Mouse (Mus musculus) liver, embryonic 15.5 days (tissue): ENCODE data around the gene Gpn1. TPM values are rescaled to one million over a fixed set of nuclear protein-coding genes. Genes with fewer than 3 reads are reported as not detected.

Experiments used
- ATAC-seq: fragments of 200-750 bp; cut with Nextera tagmentation; 2 replicates; pipeline ENCODE4 v1.8.0; 2017; ENCODE audit warnings: moderate number of reproducible peaks, mild to moderate bottlenecking, moderate library complexity; ENCODE audit not compliant: insufficient read depth
- H3K27ac ChIP-seq: fragments of 300-500 bp; sonication (generic); replicated peaks from 2 replicates; pipeline ENCODE4 v1.5.1; 2015; ENCODE audit warnings: mild to moderate bottlenecking, inconsistent platforms
- H3K27me3 ChIP-seq: fragments of 300-500 bp; sonication (generic); 2 replicates; pipeline ENCODE4 v1.6.1; 2015; ENCODE audit warnings: mild to moderate bottlenecking, inconsistent platforms
- H3K36me3 ChIP-seq: fragments of 300-500 bp; sonication (generic); replicated peaks from 2 replicates; pipeline ENCODE4 v1.6.1; 2015; ENCODE audit warnings: moderate library complexity, mild to moderate bottlenecking, inconsistent platforms
- H3K4me1 ChIP-seq: fragments of 300-500 bp; sonication (generic); replicated peaks from 2 replicates; pipeline ENCODE4 v1.6.1; 2015; ENCODE audit warnings: inconsistent platforms
- H3K4me2 ChIP-seq: fragments of 300-500 bp; sonication (generic); 2 replicates; pipeline ENCODE4 v1.6.1; 2015; ENCODE audit warnings: moderate library complexity, mild to moderate bottlenecking, inconsistent platforms
- H3K4me3 ChIP-seq: fragments of 300-500 bp; sonication (generic); replicated peaks from 2 replicates; pipeline ENCODE4 v1.5.1; 2015; ENCODE audit warnings: mild to moderate bottlenecking, inconsistent platforms
- H3K9ac ChIP-seq: fragments of 300-500 bp; sonication (generic); 2 replicates; pipeline ENCODE4 v1.6.1; 2015; ENCODE audit warnings: moderate library complexity, mild to moderate bottlenecking, inconsistent platforms
- H3K9me3 ChIP-seq: fragments of 300-500 bp; sonication (generic); replicated peaks from 2 replicates; pipeline ENCODE4 v1.6.1; 2016; ENCODE audit warnings: inconsistent platforms
- WGBS: fragments of 180-500 bp; shearing (Covaris S2); methylation state at CpG from one replicate; pipeline ENCODE4 v1.1.7; 2015; ENCODE audit warnings: mixed read lengths; ENCODE audit not compliant: insufficient replicate concordance; 5-methylcytosine and 5-hydroxymethylcytosine counted together
- polyA plus RNA-seq: library from polyadenylated mRNA; unstranded; fragments of >200 nt; fragmentation: Nextera tagmentation; extraction: Ambion mirVana; gene quantifications from 2 replicates; pipeline ENCODE4 v1.2.1, GENCODE M21; 2015

Gene Gpn1
- polyA plus RNA-seq: 16.3 and 18.5 TPM in 2 replicates

DNA sequence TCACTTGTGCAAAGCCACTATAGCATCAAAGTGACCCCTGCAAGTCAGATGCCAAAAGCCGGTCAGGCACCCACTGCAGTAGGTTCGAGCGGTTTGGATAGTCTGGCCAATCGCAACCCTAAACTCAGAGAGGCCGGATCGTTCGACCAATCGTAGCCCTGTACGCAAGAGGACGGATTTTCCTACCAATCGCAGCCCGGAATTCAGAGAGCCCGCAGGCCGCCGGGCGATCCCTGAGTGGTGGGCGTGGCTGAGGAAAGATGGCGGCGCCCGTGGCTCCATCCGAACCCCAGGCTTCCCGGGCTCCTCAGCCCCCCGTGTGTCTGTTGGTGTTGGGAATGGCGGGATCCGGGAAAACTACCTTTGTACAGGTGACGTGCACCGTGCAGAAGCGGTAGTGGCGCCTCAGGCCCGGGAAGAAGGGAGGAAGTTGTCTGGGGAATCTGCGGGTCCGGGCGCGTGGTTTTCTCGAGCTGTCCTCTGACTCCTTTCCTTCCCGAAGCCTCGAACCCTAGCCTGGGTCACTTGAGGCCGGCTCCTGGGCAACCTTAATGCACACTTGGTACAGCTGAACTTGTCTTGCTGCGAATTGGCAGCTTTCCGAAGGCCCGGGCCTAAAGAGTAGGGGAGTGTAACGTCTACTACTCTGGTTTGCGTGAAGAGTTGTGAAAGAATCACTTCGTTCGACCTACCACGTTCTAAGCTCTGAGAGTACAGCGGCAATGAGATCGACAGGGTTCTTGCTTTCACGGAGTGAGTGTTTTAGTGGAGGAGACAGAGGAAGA, at the start of gene Gpn1:
TSS of gene Gpn1 (plus strand) at position 229 of the 785 bp plus-strand sequence.
- H3K4me2 ChIP-seq: peak within 1 kb of the TSS; percentile 92
- peaks cover 4% of the 10 kb centered on the region for H3K27me3 ChIP-seq
- H3K4me3 ChIP-seq: peak within 1 kb of the TSS; percentile 84
- H3K9ac ChIP-seq: peak within 1 kb of the TSS; percentile 65
- ATAC-seq: peak; percentile 99
- H3K27ac ChIP-seq: no peak within 1 kb of the TSS
- peaks cover 32% of the 10 kb centered on the region for H3K36me3 ChIP-seq
- under 1% methylated on average over 49 of the region's 49 CpGs for WGBS
- peaks cover 18% of the 10 kb centered on the region for H3K4me1 ChIP-seq
- no peaks in the 10 kb centered on the region for H3K9me3 ChIP-seq

DNA sequence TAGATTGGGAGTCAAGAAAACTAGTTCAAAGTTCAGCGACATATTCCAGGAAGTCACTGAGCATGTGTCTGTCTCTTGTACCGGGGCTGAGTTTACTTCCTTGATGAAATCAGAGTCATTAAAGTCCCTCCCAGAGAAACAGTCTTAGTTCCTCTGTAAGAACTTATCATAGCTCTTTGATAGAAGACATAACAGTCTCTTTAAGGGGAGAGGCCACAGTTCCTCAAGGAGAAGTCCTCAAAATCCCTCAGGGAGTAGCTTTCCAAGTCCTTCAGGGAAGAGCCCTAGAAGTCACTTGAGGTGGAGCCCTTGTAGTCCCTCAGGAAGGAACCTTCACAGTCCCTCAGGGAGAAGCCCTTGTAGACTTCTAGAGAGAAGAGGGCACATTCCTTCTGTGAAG, 43.2 kb upstream of the Gpn1 start:
- Histone ChIP-seq H3K4me1 (peaks cover 24% of the 10 kb centered on the region), H3K9ac (no peak overlapping the region), H3K27me3 (no peaks in the 10 kb centered on the region), H3K27ac (0 out of 2 replicates have a peak overlapping the region, but pooled peaks have one; percentile 46), H3K9me3 (no peaks in the 10 kb centered on the region), H3K4me2 (no peak overlapping the region), H3K4me3 (no peak overlapping the region; the same call in 1 of the 2 replicates), H3K36me3 (no peaks in the 10 kb centered on the region)
- ATAC-seq: no peak
- WGBS: 28% methylated on average over 2 of the region's 2 CpGs

DNA sequence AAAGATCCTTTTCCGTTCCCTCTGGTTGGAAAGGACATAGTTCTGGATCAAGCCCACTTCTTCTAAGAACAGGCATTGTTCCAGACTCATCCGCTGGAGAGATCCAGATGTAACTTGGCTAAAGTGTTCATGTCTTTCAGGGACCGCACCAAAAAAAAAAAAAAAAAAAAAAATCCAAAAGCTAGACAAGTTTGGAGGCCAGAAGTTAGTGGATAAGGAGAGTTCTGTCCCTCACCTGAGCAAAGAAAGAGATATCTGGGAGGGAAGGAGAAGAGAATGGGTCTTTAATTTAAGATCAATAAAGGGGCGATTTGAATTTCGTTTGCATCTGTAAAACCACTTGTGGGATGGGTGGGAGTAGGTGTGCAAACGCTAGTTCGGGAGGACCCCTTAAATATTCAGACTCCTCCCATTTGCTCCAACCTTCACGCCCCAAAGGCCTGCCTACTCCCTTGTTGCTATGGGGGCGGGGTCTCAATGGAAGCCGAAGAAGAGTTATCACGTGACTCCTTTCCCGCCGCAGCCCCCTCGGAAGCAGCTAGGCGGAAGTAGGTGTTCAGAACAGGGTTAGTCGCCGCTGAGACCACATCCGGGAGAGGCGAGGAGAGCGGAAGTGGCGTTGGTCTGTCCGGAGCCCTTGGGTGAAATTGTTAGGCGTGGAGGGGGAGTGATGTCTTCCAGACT, 42.5 kb upstream of the Gpn1 start, which contains the start of gene Zfp512:
TSS of gene Zfp512 (plus strand) at position 554 of the 684 bp plus-strand sequence.
- Histone ChIP-seq H3K9me3 (no peaks in the 10 kb centered on the region), H3K4me2 (peak within 1 kb of the TSS; percentile 84), H3K4me1 (peaks cover 24% of the 10 kb centered on the region), H3K36me3 (no peaks in the 10 kb centered on the region), H3K27me3 (no peaks in the 10 kb centered on the region), H3K9ac (peak within 1 kb of the TSS; percentile 70), H3K27ac (peak within 1 kb of the TSS; percentile 76), H3K4me3 (peak within 1 kb of the TSS; percentile 69)
- WGBS: 8% methylated on average over 23 of the region's 23 CpGs
- peak; percentile 96 for ATAC-seq

DNA sequence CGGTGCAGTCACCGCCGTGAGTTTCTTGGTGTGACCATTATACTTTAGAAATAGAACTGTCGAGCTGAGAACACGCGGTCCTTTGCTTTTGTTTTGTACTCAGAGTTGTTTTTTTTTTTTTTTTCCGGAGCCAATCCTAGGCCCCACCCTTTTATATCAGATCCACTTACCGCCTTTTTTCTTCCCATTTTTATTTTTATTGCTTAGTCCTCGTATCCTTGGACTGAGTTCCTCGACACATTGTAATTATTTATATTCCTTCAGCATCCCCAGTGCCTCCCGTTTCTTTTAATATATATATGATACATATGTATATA, 42.0 kb upstream of the Gpn1 start:
- H3K9me3 ChIP-seq: no peaks in the 10 kb centered on the region
- H3K4me1 ChIP-seq: peaks cover 24% of the 10 kb centered on the region
- peak overlapping the region; percentile 69 for H3K4me3 ChIP-seq
- no peaks in the 10 kb centered on the region for H3K36me3 ChIP-seq
- H3K4me2 ChIP-seq: peak overlapping the region; percentile 84
- ATAC-seq: peak; percentile 55
- H3K27me3 ChIP-seq: no peaks in the 10 kb centered on the region
- H3K27ac ChIP-seq: peak overlapping the region; percentile 76
- peak overlapping the region; percentile 70 for H3K9ac ChIP-seq
- under 1% methylated on average over 11 of the region's 11 CpGs for WGBS

DNA sequence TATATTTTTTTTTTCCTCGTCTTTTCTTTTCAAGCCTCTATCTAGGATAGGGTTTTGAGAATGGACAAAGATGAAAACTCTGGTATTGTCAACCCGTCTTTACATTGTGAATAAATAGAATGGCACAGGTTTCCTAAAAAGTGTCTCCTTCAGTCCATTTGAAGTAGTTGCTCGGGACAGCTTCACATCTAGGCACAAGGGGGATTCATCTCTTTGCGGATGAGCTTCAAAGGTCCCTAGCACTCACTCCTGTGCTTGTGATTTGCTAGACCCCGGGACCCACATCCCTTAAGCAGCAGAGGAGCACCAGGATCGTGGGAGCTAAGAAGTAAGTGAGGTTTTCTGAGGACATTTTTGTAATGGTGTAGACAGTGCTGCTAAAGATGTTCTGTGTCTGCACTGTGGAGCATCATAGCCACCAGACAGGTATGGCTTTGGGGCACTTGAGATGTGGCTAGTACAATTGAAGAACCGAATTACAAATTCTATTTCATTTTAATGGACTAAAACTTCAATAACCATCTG, 41.6 kb upstream of the Gpn1 start:
- Histone ChIP-seq H3K36me3 (no peaks in the 10 kb centered on the region), H3K27me3 (no peaks in the 10 kb centered on the region), H3K9me3 (no peaks in the 10 kb centered on the region), H3K9ac (peak overlapping the region; percentile 70), H3K4me1 (peaks cover 24% of the 10 kb centered on the region), H3K4me3 (peak overlapping the region; percentile 69), H3K4me2 (peak overlapping the region; percentile 84), H3K27ac (peak overlapping the region; percentile 41)
- 8% methylated on average over 7 of the region's 7 CpGs for WGBS
- ATAC-seq: no peak

DNA sequence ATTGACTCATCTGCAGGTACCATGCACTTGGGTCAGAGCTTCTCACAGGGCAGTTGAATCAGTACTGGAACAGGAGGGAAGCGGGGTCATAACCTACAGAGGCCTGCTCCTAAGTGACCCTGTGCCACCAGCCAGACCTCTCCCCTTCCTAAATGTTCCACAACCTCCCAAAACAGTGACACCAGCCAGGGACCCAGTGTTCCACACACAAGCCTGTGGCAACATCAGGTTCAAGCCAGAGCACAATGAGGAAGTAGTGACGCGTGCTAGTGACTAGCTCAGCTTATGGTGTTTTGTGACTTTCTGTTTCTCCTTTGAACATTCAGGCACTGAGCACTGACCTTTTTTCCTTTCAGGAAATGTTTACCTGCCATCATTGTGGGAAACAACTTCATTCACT, 26.7 kb upstream of the Gpn1 start:
- H3K27me3 ChIP-seq: no peaks in the 10 kb centered on the region
- WGBS: 61% methylated on average over 3 of the region's 3 CpGs
- no peaks in the 10 kb centered on the region for H3K9me3 ChIP-seq
- H3K4me1 ChIP-seq: no peaks in the 10 kb centered on the region
- no peak for ATAC-seq
- H3K4me2 ChIP-seq: no peak overlapping the region
- peaks cover 58% of the 10 kb centered on the region for H3K36me3 ChIP-seq
- H3K27ac ChIP-seq: no peak overlapping the region
- no peak overlapping the region for H3K4me3 ChIP-seq
- H3K9ac ChIP-seq: no peak overlapping the region

DNA sequence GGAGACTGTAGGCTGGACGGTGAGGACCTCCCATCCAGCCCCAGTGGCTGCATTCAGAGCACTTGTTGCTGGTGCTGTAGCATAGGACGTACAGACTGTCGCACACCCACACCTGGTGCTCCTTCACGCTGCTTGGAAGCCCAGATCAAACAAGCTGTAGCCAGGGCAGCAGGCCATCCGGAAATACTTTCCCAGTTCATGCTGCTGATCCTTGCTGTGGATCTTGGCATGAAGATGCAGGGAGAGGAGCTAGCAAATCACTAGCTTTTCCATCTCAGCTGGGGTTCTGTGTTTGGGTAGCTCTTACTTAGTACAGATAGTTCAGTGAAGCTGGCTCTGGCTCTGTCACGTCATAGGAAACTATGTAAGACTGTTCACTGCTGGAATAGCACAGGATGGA, 24.8 kb upstream of the Gpn1 start:
- H3K4me1 ChIP-seq: no peaks in the 10 kb centered on the region
- no peak overlapping the region for H3K27ac ChIP-seq
- H3K4me3 ChIP-seq: no peak overlapping the region
- H3K9me3 ChIP-seq: no peaks in the 10 kb centered on the region
- H3K36me3 ChIP-seq: peaks cover 77% of the 10 kb centered on the region
- ATAC-seq: no peak
- no peaks in the 10 kb centered on the region for H3K27me3 ChIP-seq
- WGBS: 86% methylated on average over 6 of the region's 6 CpGs
- no peak overlapping the region for H3K4me2 ChIP-seq
- no peak overlapping the region for H3K9ac ChIP-seq

DNA sequence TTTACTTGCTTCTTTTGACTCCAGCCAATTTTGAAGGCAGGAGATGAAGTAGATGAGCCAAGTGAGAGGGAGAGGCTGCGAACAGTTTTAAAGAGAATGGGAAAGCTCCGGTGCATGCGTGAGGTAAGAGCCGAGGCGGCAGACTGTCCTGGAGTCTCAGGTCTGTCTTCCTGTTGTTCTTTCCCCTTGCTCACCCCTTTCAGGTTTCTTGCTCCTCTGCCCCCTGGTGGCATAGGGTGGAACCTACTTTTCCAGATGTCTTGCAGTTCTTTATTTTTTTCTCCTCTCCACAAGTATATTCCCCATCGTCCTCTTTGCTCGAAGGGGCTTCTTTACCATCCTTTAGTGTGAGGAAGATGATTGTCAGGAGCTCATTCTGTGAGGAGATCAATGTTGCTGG, 24.2 kb upstream of the Gpn1 start:
- Histone ChIP-seq H3K9ac (no peak overlapping the region), H3K36me3 (peaks cover 79% of the 10 kb centered on the region), H3K4me1 (no peaks in the 10 kb centered on the region), H3K4me3 (no peak overlapping the region), H3K27me3 (no peaks in the 10 kb centered on the region), H3K9me3 (no peaks in the 10 kb centered on the region), H3K4me2 (no peak overlapping the region), H3K27ac (no peak overlapping the region)
- ATAC-seq: no peak
- 68% methylated on average over 7 of the region's 7 CpGs for WGBS

DNA sequence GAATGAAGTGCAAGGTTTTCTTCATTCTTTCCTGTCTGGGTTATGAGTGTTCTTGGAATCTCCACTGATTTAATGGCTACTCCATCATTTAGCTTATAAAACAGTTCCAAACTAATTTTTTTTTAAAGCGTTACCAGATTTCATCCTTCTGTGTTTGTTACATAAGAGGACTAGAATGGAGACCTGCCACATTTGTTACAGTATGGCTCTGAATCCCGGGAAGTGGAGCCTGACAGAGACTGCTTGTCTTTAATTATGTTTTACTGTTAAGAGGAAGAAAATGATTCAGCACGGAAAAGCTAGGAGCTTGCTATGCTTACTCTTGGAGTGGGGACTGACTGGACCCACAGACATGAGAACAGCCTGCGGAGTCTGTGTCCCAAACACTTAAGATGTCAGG, 14.0 kb upstream of the Gpn1 start:
- no peaks in the 10 kb centered on the region for H3K27me3 ChIP-seq
- no peak for ATAC-seq
- H3K9ac ChIP-seq: no peak overlapping the region
- no peak overlapping the region for H3K4me2 ChIP-seq
- H3K4me1 ChIP-seq: no peaks in the 10 kb centered on the region
- H3K4me3 ChIP-seq: no peak overlapping the region
- no peak overlapping the region for H3K27ac ChIP-seq
- 83% methylated on average over 4 of the region's 4 CpGs for WGBS
- H3K9me3 ChIP-seq: no peaks in the 10 kb centered on the region
- peaks cover 64% of the 10 kb centered on the region for H3K36me3 ChIP-seq

DNA sequence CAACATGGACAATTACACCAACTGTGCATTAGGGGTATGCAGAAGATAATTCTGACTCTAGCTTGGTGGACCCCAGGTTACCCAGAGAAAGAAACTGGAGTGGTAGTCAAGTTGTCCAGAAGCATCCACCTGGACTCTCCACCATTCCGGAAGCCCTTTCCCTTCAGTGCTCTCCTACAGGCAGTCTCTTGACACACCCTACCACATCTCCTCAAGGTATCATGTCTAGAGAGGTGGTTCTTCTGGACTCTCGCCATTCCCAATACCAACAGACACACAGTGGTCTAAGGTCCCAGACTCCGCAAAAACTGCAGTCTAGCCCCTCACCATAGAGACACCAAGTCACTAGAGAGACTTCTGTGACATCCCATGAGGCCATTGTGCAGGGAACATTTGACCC, 9.1 kb upstream of the Gpn1 start, which contains the start of gene 4930548H24Rik:
TSS of gene 4930548H24Rik (plus strand) at position 301 of the 400 bp plus-strand sequence.
- Histone ChIP-seq H3K4me1 (no peaks in the 10 kb centered on the region), H3K36me3 (peaks cover 16% of the 10 kb centered on the region), H3K9ac (no peak within 1 kb of the TSS), H3K27me3 (no peaks in the 10 kb centered on the region), H3K27ac (no peak within 1 kb of the TSS), H3K4me2 (no peak within 1 kb of the TSS), H3K4me3 (no peak within 1 kb of the TSS), H3K9me3 (no peaks in the 10 kb centered on the region)
- 84% methylated on average over 3 of the region's 3 CpGs for WGBS
- no peak for ATAC-seq

DNA sequence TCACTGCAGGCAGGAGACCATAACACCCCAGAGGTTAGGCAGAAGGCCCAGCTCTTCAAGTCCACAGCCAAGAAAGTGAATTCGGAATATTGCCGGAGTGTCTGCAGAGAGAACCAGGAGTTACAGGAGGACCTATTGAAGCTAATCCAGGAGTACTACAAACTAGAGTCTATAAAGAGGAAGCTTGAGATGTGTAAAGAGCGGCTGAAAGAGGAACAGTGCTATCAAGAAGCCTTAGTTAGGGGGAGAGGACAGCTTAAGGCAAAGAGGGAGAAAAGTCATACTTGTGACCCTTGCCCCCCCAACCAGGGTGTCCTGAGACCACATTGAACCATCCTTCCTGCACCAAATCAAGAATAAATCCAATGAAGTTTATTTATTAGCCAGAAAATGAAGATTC, 6.7 kb upstream of the Gpn1 start:
- no peak for ATAC-seq
- 56% methylated on average over 3 of the region's 3 CpGs for WGBS
- H3K27me3 ChIP-seq: peaks cover 4% of the 10 kb centered on the region
- no peak overlapping the region for H3K9ac ChIP-seq
- H3K36me3 ChIP-seq: no peaks in the 10 kb centered on the region
- no peak overlapping the region for H3K4me3 ChIP-seq
- H3K27ac ChIP-seq: no peak overlapping the region
- no peaks in the 10 kb centered on the region for H3K9me3 ChIP-seq
- H3K4me2 ChIP-seq: no peak overlapping the region
- no peaks in the 10 kb centered on the region for H3K4me1 ChIP-seq
